ENCODE assay signal across 27 mouse cellular contexts in genomic region chr2:45017186-45017800, GRCm38 (mm10).
DNase-seq lines count a peak whose midpoint lies in the region; ATAC-seq lines count a peak whose summit lies in the region.
"Had no signal": no experiment of that assay in that cellular context is flagged by ENCODE, and none has a peak within 500 bp of the region (broad histone marks: within the 10 kb centered on the region; RNA-seq: fewer than 3 reads in every experiment).

No protein-coding gene starts in this region.

- H3K27me3 ChIP-seq in forebrain, embryonic 16.5 days (replicated peaks; ENCODE audit: control insufficient read depth, insufficient read depth, low read length) = no peaks in the 10 kb centered on the region
- H3K27me3 ChIP-seq: embryonic facial prominence, embryonic 13.5 days; heart, embryonic 13.5 days; kidney, embryonic 15.5 days; limb, embryonic 15.5 days; liver, embryonic 15.5 days; lung, embryonic 15.5 days; megakaryocyte, embryonic 14.5 days; midbrain, embryonic 12.5 days; neural tube, embryonic 13.5 days had no signal

- H3K9me3 ChIP-seq in forebrain, embryonic 16.5 days (ENCODE audit: control insufficient read depth, low read length) = no peaks in the 10 kb centered on the region
- H3K9me3 ChIP-seq: embryonic facial prominence, embryonic 13.5 days; G1E; heart, embryonic 13.5 days; kidney, embryonic 15.5 days; limb, embryonic 10.5 days; limb, embryonic 15.5 days; liver, embryonic 15.5 days; lung, embryonic 15.5 days; megakaryocyte, embryonic 14.5 days; midbrain, embryonic 12.5 days; neural tube, embryonic 13.5 days had no signal

- 35% methylated on average over 5 of the region's 5 CpGs for WGBS in forebrain, embryonic 16.5 days

- no peak overlapping the region for H3K4me3 ChIP-seq in forebrain, embryonic 16.5 days (replicated peaks; ENCODE audit: low read length)
- H3K4me3 ChIP-seq: embryonic facial prominence, embryonic 13.5 days; erythroblast, embryonic 14.5 days; heart, embryonic 13.5 days; kidney, embryonic 15.5 days; limb, embryonic 10.5 days; limb, embryonic 15.5 days; liver, embryonic 15.5 days; lung, embryonic 15.5 days; megakaryocyte, embryonic 14.5 days; midbrain, embryonic 12.5 days; myocyte; neural tube, embryonic 13.5 days had no signal

- no peak overlapping the region for H3K27ac ChIP-seq in forebrain, embryonic 16.5 days (ENCODE audit: low read length)
- H3K27ac ChIP-seq: embryonic facial prominence, embryonic 13.5 days; heart, embryonic 13.5 days; hindbrain, embryonic 14.5 days; kidney, embryonic 15.5 days; limb, embryonic 10.5 days; limb, embryonic 15.5 days; liver, embryonic 15.5 days; lung, embryonic 15.5 days; midbrain, embryonic 12.5 days; neural tube, embryonic 13.5 days had no signal

- DNase-seq in frontal cortex, postnatal 25 days (ENCODE audit: low spot score in 2 of 2) = no peak
- DNase-seq in 416B (ENCODE audit: low read depth) = peak; percentile 62
- peak; percentile 2 for DNase-seq in T-cell, adult 2 months (ENCODE audit: low spot score)
- DNase-seq in naive thymus-derived CD4-positive, alpha-beta T cell, adult 2 months (ENCODE audit: low read depth) = peak; percentile 49
- DNase-seq in adrenal gland, postnatal 4 days (ENCODE audit: low spot score in 2 of 2) = no peak
- DNase-seq: cerebellum, adult 11 months; cerebellum, adult 9-10 months; heart, postnatal 10 days; kidney, adult 11 months; kidney, postnatal 25 days had no signal

- H3K9ac ChIP-seq in forebrain, embryonic 16.5 days (replicated peaks; ENCODE audit: low read depth, low read length) = no peak overlapping the region
- H3K9ac ChIP-seq: embryonic facial prominence, embryonic 13.5 days; heart, embryonic 13.5 days; hindbrain, embryonic 14.5 days; kidney, embryonic 15.5 days; limb, embryonic 15.5 days; liver, embryonic 15.5 days; lung, embryonic 15.5 days; midbrain, embryonic 12.5 days; neural tube, embryonic 13.5 days had no signal

- no peak overlapping the region for H3K4me2 ChIP-seq in forebrain, embryonic 16.5 days (ENCODE audit: low read length)
- H3K4me2 ChIP-seq: embryonic facial prominence, embryonic 13.5 days; heart, embryonic 13.5 days; hindbrain, embryonic 14.5 days; kidney, embryonic 15.5 days; limb, embryonic 15.5 days; liver, embryonic 15.5 days; lung, embryonic 15.5 days; midbrain, embryonic 12.5 days; neural tube, embryonic 13.5 days had no signal

- ATAC-seq in frontal cortex, adult (ENCODE audit: low TSS enrichment) = peak; percentile 10; the same call in 1 of the 2 replicates
- no peak for ATAC-seq in forebrain, embryonic 16.5 days
- ATAC-seq: inflammation-experienced regulatory T-cells, adult 6 months had no signal

- peaks cover 8% of the 10 kb centered on the region for H3K36me3 ChIP-seq in forebrain, embryonic 16.5 days (ENCODE audit: control insufficient read depth, insufficient read depth)
- H3K36me3 ChIP-seq: limb, embryonic 10.5 days; limb, embryonic 15.5 days had no signal

- peaks cover 4% of the 10 kb centered on the region for H3K4me1 ChIP-seq in forebrain, embryonic 16.5 days (replicated peaks; ENCODE audit: control insufficient read depth, insufficient read depth, low read length)
- H3K4me1 ChIP-seq: kidney, embryonic 15.5 days; limb, embryonic 10.5 days; limb, embryonic 15.5 days; midbrain, embryonic 12.5 days had no signal

Comparison
In these comparisons a context has a peak if more than half of its experiments do, and no peak if none do; other contexts are left out.
1. DNase-seq: peak in 416B (single experiment), T-cell, adult 2 months (single experiment) and naive thymus-derived CD4-positive, alpha-beta T cell, adult 2 months (single experiment); none in frontal cortex, postnatal 25 days (0 of 2) and adrenal gland, postnatal 4 days (0 of 2).